Mouse (Mus musculus) thymus, adult 2 months (tissue): ENCODE data around the gene Immt. TPM values are rescaled to one million over a fixed set of nuclear protein-coding genes. Genes with fewer than 3 reads are reported as not detected.

Source experiments
- DNase-seq: peaks from one replicate; pipeline ENCODE4 v3.0.0; 2021
- H3K27ac ChIP-seq: fragments of 200-500 bp; 2 replicates; pipeline ENCODE4 v1.5.1; 2012; ENCODE audit warnings: low read length, control low read depth; ENCODE audit not compliant: control insufficient read depth, insufficient read depth
- H3K27me3 ChIP-seq: fragments of 200-500 bp; 2 replicates; pipeline ENCODE4 v1.6.1; 2012; ENCODE audit warnings: mild to moderate bottlenecking, low read length, moderate library complexity, mixed read lengths; ENCODE audit not compliant: control insufficient read depth, insufficient read depth
- H3K36me3 ChIP-seq: fragments of 200-500 bp; 2 replicates; pipeline ENCODE4 v1.6.1; 2012; ENCODE audit warnings: mild to moderate bottlenecking, low read length, moderate library complexity; ENCODE audit not compliant: control insufficient read depth, insufficient read depth
- H3K4me1 ChIP-seq: fragments of 200-500 bp; replicated peaks from 2 replicates; pipeline ENCODE4 v1.6.1; 2012; ENCODE audit warnings: low read length; ENCODE audit not compliant: control insufficient read depth, insufficient read depth
- H3K4me3 ChIP-seq: fragments of 200-500 bp; 2 replicates; pipeline ENCODE4 v1.5.1; 2012; ENCODE audit warnings: mild to moderate bottlenecking, low read length, control low read depth, moderate library complexity; ENCODE audit not compliant: control insufficient read depth, insufficient read depth
- CTCF ChIP-seq: fragments of 200-500 bp; IDR thresholded peaks from 2 replicates; pipeline ENCODE4 v1.5.1; 2012; ENCODE audit warnings: mild to moderate bottlenecking, control low read depth, low read length, moderate library complexity, borderline replicate concordance; ENCODE audit not compliant: control insufficient read depth, poor library complexity, insufficient read depth; ENCODE audit errors: extremely low read depth
- POLR2A ChIP-seq: fragments of 200-500 bp; IDR thresholded peaks from 2 replicates; pipeline ENCODE4 v1.6.1; 2012; ENCODE audit warnings: mild to moderate bottlenecking, low read length, control low read depth, moderate library complexity; ENCODE audit not compliant: control insufficient read depth, poor library complexity, insufficient read depth; ENCODE audit errors: extremely low read depth
- WGBS: fragments of 180-500 bp; shearing (Covaris S2); methylation state at CpG from one replicate; pipeline ENCODE4 v1.1.7; 2018; 5-methylcytosine and 5-hydroxymethylcytosine counted together
- polyA plus RNA-seq: library from polyadenylated mRNA; depleted of rRNA; stranded (reverse); fragments of >200 nt; gene quantifications from 2 replicates; pipeline ENCODE4 v1.2.3, GENCODE M21; 2012

The Immt gene
- polyA plus RNA-seq, 1 experiment: 52.3 TPM

DNA sequence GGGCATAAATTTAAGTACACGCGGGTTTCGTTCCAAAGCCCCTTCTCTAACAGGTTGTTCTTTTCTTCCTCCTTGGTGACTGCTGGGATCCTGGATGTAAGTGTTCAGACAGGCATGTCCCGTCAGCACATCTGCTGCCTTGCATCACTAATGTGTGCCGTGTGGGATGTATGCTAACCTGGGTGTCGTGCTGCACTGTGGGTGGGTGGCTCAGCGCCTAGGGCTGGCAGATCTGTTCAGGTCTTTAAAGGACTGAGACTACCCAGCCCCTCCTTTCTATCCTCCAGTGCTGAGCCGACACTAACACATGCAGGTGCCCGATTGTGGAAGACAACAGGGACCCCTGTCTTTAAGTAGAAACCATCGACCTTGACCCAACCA, 29.4 kb upstream of the Immt start:
- no peaks in the 10 kb centered on the region for H3K36me3 ChIP-seq
- DNase-seq: no peak
- peaks cover 5% of the 10 kb centered on the region for H3K4me1 ChIP-seq
- TF ChIP-seq CTCF: no peak
- TF ChIP-seq POLR2A: no peak
- H3K27ac ChIP-seq: no peak overlapping the region
- 87% methylated on average over 10 of the region's 10 CpGs for WGBS
- no peaks in the 10 kb centered on the region for H3K27me3 ChIP-seq
- no peak overlapping the region for H3K4me3 ChIP-seq

DNA sequence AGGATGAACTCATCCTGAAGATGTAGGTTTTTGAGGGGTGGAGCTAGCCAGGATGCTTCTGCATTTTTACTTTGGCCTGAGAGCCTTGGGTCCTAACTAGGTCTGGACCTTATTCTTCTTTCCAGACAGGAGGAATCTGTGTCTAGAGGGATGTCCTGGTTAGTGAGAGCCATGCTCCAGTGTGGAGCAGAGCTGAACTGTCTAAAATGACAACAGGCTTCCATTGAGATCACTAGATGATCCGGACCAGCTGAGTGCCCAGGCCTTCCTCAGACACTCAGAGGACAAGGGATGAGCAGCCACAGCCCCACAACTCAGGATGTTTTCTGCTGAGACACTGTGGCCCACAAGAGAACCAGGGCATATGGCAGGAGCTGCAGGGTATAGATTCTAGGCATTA, 27.5 kb upstream of the Immt start:
- Histone ChIP-seq H3K4me1 (no peaks in the 10 kb centered on the region; the same call in 1 of the 2 replicates), H3K27ac (no peak overlapping the region), H3K4me3 (no peak overlapping the region), H3K27me3 (no peaks in the 10 kb centered on the region), H3K36me3 (no peaks in the 10 kb centered on the region)
- no peak for DNase-seq
- 92% methylated on average over 1 of the region's 1 CpGs for WGBS
- TF ChIP-seq POLR2A (no peak), CTCF (no peak)

DNA sequence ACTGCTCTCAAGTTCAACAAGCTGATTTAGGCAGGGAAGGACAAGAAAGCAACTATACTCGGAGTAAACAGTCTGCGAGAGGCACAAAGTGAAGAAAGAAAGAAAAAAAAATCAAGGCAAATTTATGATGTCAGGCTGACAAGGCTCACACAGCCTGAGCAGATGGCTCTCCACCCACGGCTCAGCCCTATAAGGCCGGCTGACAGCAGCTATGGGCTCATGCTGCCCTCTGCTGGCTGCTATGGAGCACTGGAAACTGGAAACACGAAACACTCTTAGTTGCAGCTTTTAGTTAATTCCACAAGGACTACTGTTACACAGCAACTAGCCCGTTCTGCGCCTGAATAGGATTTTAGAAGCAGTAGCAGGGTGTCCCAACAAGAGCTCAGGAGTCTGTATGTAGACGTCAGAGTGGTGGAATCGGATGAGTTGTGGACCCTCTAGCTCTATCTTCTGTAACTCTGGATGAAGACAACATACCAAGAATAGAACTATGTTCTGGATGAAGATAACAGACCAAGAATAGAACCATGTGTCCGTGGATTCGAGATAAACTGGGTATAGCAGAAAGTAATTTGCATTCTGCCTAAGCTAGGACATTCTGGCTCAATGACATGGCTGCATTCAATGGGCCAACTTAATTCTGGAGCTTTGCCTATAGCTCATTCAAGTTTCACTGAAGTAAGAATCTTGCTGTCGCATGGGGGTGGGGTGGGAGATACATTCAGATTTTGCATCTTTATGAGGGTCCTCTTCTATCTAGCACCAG, 26.9 kb upstream of the Immt start:
- H3K4me3 ChIP-seq: no peak overlapping the region
- peak; percentile 57 for DNase-seq
- no peak for TF ChIP-seq POLR2A
- TF ChIP-seq CTCF: peak; percentile 91; the same call in 1 of the 2 replicates
- no peak overlapping the region for H3K27ac ChIP-seq
- H3K27me3 ChIP-seq: no peaks in the 10 kb centered on the region
- 23% methylated on average over 12 of the region's 12 CpGs for WGBS
- H3K36me3 ChIP-seq: no peaks in the 10 kb centered on the region
- H3K4me1 ChIP-seq: no peaks in the 10 kb centered on the region; the same call in 1 of the 2 replicates

DNA sequence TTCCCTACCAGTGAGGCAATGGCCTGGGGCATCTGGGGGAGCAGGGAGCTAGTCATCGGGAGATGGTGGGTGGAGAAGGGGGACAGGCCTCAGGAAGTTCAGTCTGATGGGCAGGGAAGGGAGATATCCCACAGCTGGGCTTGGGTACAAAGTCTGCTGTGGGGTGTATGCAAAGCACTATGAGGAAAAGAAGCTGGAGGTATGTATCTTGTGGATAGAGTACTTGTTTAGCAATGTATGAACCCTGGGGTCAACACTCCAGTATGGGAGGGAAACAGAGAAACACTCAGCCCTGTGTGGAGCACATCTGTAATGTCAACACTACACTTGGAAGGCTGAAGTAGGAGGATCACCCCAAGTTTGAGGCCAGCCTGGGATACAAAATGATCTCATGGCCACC, 24.4 kb upstream of the Immt start:
- no peaks in the 10 kb centered on the region for H3K27me3 ChIP-seq
- TF ChIP-seq CTCF (no peak), POLR2A (no peak)
- 75% methylated on average over 1 of the region's 1 CpGs for WGBS
- no peak overlapping the region for H3K4me3 ChIP-seq
- DNase-seq: no peak
- H3K27ac ChIP-seq: no peak overlapping the region
- 0 out of 2 replicates have a peak, but pooled peaks cover 4% of the 10 kb centered on the region for H3K36me3 ChIP-seq
- peaks cover 2% of the 10 kb centered on the region; the same call in 1 of the 2 replicates for H3K4me1 ChIP-seq

DNA sequence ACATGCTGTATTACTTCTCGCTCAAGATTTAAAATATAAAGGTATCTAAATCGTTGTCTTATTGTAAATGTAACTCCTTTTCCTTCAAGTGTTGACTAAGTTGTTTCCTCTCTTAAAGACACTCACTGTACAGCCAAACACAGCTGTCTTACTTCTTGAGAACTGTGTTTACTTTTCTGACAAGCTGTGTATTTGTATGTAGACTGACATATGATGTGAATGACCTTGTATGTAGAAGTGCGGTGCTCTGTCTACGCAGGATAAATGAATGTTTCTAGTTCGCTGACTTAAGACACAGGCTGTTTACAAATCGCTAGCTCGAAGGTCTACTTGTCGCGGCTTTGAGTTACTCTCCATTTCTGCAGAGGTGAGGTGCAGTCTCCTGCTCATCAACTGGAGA, 21.2 kb upstream of the Immt start:
- H3K27ac ChIP-seq: no peak overlapping the region
- no peak overlapping the region for H3K4me3 ChIP-seq
- no peaks in the 10 kb centered on the region for H3K27me3 ChIP-seq
- H3K36me3 ChIP-seq: 0 out of 2 replicates have a peak, but pooled peaks cover 4% of the 10 kb centered on the region
- DNase-seq: no peak
- TF ChIP-seq POLR2A: no peak
- no peak for TF ChIP-seq CTCF
- over 99% methylated on average over 9 of the region's 9 CpGs for WGBS
- 0 out of 2 replicates have a peak, but pooled peaks cover 2% of the 10 kb centered on the region for H3K4me1 ChIP-seq

DNA sequence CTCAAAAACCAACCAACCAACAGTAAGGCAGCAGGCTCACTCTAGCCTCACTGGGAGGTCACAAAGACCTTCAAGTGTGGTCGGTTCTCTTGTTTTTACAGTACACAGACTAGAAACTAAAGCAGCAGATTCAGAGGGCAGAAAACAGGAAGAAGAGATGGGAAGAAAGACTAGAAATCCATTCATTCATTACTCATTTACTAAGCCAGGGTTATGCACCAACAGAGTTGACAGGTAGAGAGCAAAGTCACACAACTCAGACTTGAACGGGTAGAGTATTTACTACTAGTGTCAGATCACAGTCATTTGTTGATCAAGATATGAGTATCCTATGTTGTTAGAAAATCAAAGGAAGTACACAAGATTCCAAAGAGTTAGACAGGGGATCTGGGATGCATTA, 18.3 kb upstream of the Immt start:
- H3K4me3 ChIP-seq: no peak overlapping the region
- TF ChIP-seq POLR2A (no peak), CTCF (no peak)
- no peak for DNase-seq
- H3K4me1 ChIP-seq: 0 out of 2 replicates have a peak, but pooled peaks cover 2% of the 10 kb centered on the region
- H3K36me3 ChIP-seq: peaks cover 32% of the 10 kb centered on the region
- WGBS: 96% methylated on average over 2 of the region's 2 CpGs
- no peak overlapping the region for H3K27ac ChIP-seq
- no peaks in the 10 kb centered on the region for H3K27me3 ChIP-seq
